ENCODE assay signal across 11 mouse cellular contexts in the genomic region with DNA sequence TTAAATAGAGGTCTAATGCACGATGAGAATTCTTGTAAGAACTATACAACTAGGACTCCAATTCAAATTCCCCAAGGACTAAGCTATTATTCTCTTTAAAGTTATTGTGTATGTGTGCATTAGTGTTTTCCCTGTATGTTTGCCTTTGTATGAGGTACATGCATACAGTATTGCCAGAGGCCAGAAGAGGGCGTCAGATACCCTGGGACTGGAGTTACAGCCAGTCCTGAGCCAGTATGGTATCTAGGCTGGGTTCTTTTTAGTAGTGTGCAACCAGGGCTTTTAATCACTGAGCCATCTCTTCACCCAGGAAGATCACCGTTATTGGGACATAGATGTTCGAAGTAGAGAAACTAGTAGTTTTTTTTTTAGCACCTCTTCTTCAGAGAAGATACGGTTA.
A peak's percentile ranks its signal among the peaks of the same experiment; 100 is the strongest.
DNase-seq lines count a peak whose midpoint lies in the region; ATAC-seq and TF ChIP-seq lines count a peak whose summit lies in the region.
"Had no signal": no experiment of that assay in that cellular context is flagged by ENCODE, and none has a peak within 500 bp of the region (broad histone marks: within the 10 kb centered on the region; RNA-seq: fewer than 3 reads in every experiment).

No protein-coding gene starts in this region.

- 69% methylated on average over 5 of the region's 5 CpGs for WGBS in hindbrain, embryonic 11.5 days
- 63% methylated on average over 5 of the region's 5 CpGs for WGBS in hindbrain, embryonic 16.5 days
- WGBS in small intestine, adult 2 months, result 67% methylated on average over 5 of the region's 5 CpGs

- DNase-seq in hindbrain, embryonic 11.5 days (ENCODE audit: low spot score), result peak; percentile 28
- DNase-seq in retina, postnatal 1 day, result peak; percentile 9
- DNase-seq in retina, embryonic 14.5 days (ENCODE audit: low spot score), result no peak
- DNase-seq in urinary bladder, adult 2 months (ENCODE audit: low spot score), result no peak
- no peak for DNase-seq in layer of hippocampus, adult 18-20 months (ENCODE audit: low spot score in 2 of 2)
- DNase-seq: spleen, adult 18-20 months had no signal

- H3K9me3 ChIP-seq in hindbrain, embryonic 11.5 days (ENCODE audit: control insufficient read depth, low read length), result no peaks in the 10 kb centered on the region
- H3K9me3 ChIP-seq in hindbrain, embryonic 16.5 days (ENCODE audit: control insufficient read depth, low read length), result no peaks in the 10 kb centered on the region

- no peak for TF ChIP-seq POLR2A in small intestine, adult 2 months (IDR thresholded peaks at IDR 0.05; ENCODE audit: low read depth, low read length)

- no peak overlapping the region for H3K4me2 ChIP-seq in hindbrain, embryonic 11.5 days (replicated peaks; ENCODE audit: low read depth, low read length)
- H3K4me2 ChIP-seq in hindbrain, embryonic 16.5 days (ENCODE audit: low read length), result no peak overlapping the region

- H3K4me3 ChIP-seq in hindbrain, embryonic 11.5 days (ENCODE audit: low read depth, low read length), result no peak overlapping the region
- no peak overlapping the region for H3K4me3 ChIP-seq in hindbrain, embryonic 16.5 days (ENCODE audit: low read length)
- H3K4me3 ChIP-seq in small intestine, adult 2 months (ENCODE audit: low read depth, low read length), result no peak overlapping the region
- H3K4me3 ChIP-seq: myocyte had no signal

- no peaks in the 10 kb centered on the region for H3K27me3 ChIP-seq in hindbrain, embryonic 11.5 days (ENCODE audit: control insufficient read depth, insufficient read depth, low read length)
- H3K27me3 ChIP-seq in hindbrain, embryonic 16.5 days (replicated peaks; ENCODE audit: control insufficient read depth, insufficient read depth, low read length), result no peaks in the 10 kb centered on the region
- H3K27me3 ChIP-seq in small intestine, adult 2 months (ENCODE audit: control insufficient read depth, insufficient read depth, low read length), result no peaks in the 10 kb centered on the region

- no peaks in the 10 kb centered on the region for H3K36me3 ChIP-seq in hindbrain, embryonic 11.5 days (ENCODE audit: control insufficient read depth, insufficient read depth, low read length)
- H3K36me3 ChIP-seq in hindbrain, embryonic 16.5 days (ENCODE audit: control insufficient read depth, insufficient read depth, low read length), result no peaks in the 10 kb centered on the region
- no peaks in the 10 kb centered on the region for H3K36me3 ChIP-seq in small intestine, adult 2 months (ENCODE audit: control insufficient read depth, insufficient read depth, low read length)

- TF ChIP-seq CTCF in small intestine, adult 2 months (IDR thresholded peaks at IDR 0.05; ENCODE audit: extremely low read depth, insufficient read length, insufficient replicate concordance, low read depth, low read length), result peak; percentile 11; the same call in 1 of the 2 replicates

- H3K27ac ChIP-seq in hindbrain, embryonic 11.5 days (ENCODE audit: low read depth, low read length), result no peak overlapping the region
- no peak overlapping the region for H3K27ac ChIP-seq in hindbrain, embryonic 16.5 days (ENCODE audit: low read depth, low read length)
- no peak overlapping the region for H3K27ac ChIP-seq in small intestine, adult 2 months (ENCODE audit: insufficient read depth, low read depth, low read length)

- H3K4me1 ChIP-seq in hindbrain, embryonic 11.5 days (replicated peaks; ENCODE audit: control insufficient read depth, insufficient read depth, low read length), result no peaks in the 10 kb centered on the region
- H3K4me1 ChIP-seq in hindbrain, embryonic 16.5 days (ENCODE audit: control insufficient read depth, insufficient read depth, low read depth, low read length), result no peaks in the 10 kb centered on the region
- no peaks in the 10 kb centered on the region for H3K4me1 ChIP-seq in small intestine, adult 2 months (ENCODE audit: control insufficient read depth, insufficient read depth, insufficient read length, low read length)

- ATAC-seq in hindbrain, embryonic 11.5 days (ENCODE audit: low FRiP score), result no peak
- ATAC-seq in hindbrain, embryonic 16.5 days, result no peak
- ATAC-seq in common myeloid progenitor, adult 5-6 weeks (replicated peaks; ENCODE audit: low read depth, poor library complexity, severe bottlenecking), result 0 out of 2 replicates have a peak, but pooled peaks have one; percentile 22
- ATAC-seq: activated CD4-positive, CD25-positive, alpha-beta regulatory T cell, adult 4 months had no signal

- H3K9ac ChIP-seq in hindbrain, embryonic 11.5 days (ENCODE audit: low read depth, low read length), result no peak overlapping the region
- no peak overlapping the region for H3K9ac ChIP-seq in hindbrain, embryonic 16.5 days (ENCODE audit: low read depth, low read length)

Comparison
In these comparisons a context has a peak if more than half of its experiments do, and no peak if none do; other contexts are left out.
1. DNase-seq: peak in hindbrain, embryonic 11.5 days (single experiment) and retina, postnatal 1 day (single experiment); none in retina, embryonic 14.5 days (single experiment), urinary bladder, adult 2 months (single experiment) and layer of hippocampus, adult 18-20 months (0 of 2).